In genomic region chr9:70208751-70209150, GRCm38 (mm10) we compare ENCODE assay signal across 7 mouse cellular contexts. TPM values are rescaled to one million over a fixed set of nuclear protein-coding genes. Genes with fewer than 3 reads are reported as not detected.
A peak's percentile ranks its signal among the peaks of the same experiment; 100 is the strongest.
DNase-seq lines count a peak whose midpoint lies in the region; ATAC-seq and TF ChIP-seq lines count a peak whose summit lies in the region.

No protein-coding gene starts in this region.

- no peaks in the 10 kb centered on the region for H3K36me3 ChIP-seq in forebrain, embryonic 16.5 days (ENCODE audit: control insufficient read depth, insufficient read depth)
- no peaks in the 10 kb centered on the region for H3K36me3 ChIP-seq in limb, embryonic 14.5 days (ENCODE audit: control insufficient read depth, insufficient read depth, low read length)

- no peak overlapping the region for H3K27ac ChIP-seq in forebrain, embryonic 16.5 days (ENCODE audit: low read length)
- H3K27ac ChIP-seq in limb, embryonic 14.5 days (replicated peaks; ENCODE audit: low read depth, low read length): no peak overlapping the region
- H3K27ac ChIP-seq in olfactory bulb, adult 2 months (ENCODE audit: insufficient read depth, low read depth, low read length): no peak overlapping the region

- peaks cover 12% of the 10 kb centered on the region for H3K4me1 ChIP-seq in forebrain, embryonic 16.5 days (replicated peaks; ENCODE audit: control insufficient read depth, insufficient read depth, low read length)
- H3K4me1 ChIP-seq in limb, embryonic 14.5 days (ENCODE audit: control insufficient read depth, insufficient read depth, low read length): peaks cover 17% of the 10 kb centered on the region
- H3K4me1 ChIP-seq in olfactory bulb, adult 2 months (ENCODE audit: control insufficient read depth, insufficient read depth, low read length): peaks cover 16% of the 10 kb centered on the region

- H3K9me3 ChIP-seq in forebrain, embryonic 16.5 days (ENCODE audit: control insufficient read depth, low read length): no peaks in the 10 kb centered on the region
- H3K9me3 ChIP-seq in limb, embryonic 14.5 days (ENCODE audit: control insufficient read depth, low read length): no peaks in the 10 kb centered on the region

- no peak for TF ChIP-seq CTCF in olfactory bulb, adult 2 months (IDR thresholded peaks at IDR 0.05; ENCODE audit: insufficient read depth, low read depth, low read length)

- 21% methylated on average over 12 of the region's 12 CpGs for WGBS in forebrain, embryonic 16.5 days
- WGBS in limb, embryonic 14.5 days: 11% methylated on average over 12 of the region's 12 CpGs
- WGBS in olfactory bulb, adult 2 months: 19% methylated on average over 12 of the region's 12 CpGs

- peak overlapping the region; percentile 96 for H3K4me2 ChIP-seq in forebrain, embryonic 16.5 days (ENCODE audit: low read length)
- H3K4me2 ChIP-seq in limb, embryonic 14.5 days (replicated peaks; ENCODE audit: low read depth, low read length, severe bottlenecking): peak overlapping the region; percentile 98

- no peak overlapping the region for H3K9ac ChIP-seq in forebrain, embryonic 16.5 days (replicated peaks; ENCODE audit: low read depth, low read length)
- H3K9ac ChIP-seq in limb, embryonic 14.5 days (ENCODE audit: low read depth, low read length, severe bottlenecking): peak overlapping the region; percentile 74

- peaks cover 5% of the 10 kb centered on the region; the same call in 1 of the 2 replicates for H3K27me3 ChIP-seq in forebrain, embryonic 16.5 days (replicated peaks; ENCODE audit: control insufficient read depth, insufficient read depth, low read length)
- no peaks in the 10 kb centered on the region for H3K27me3 ChIP-seq in limb, embryonic 14.5 days (ENCODE audit: control insufficient read depth, insufficient read depth, low read length)

- no peak for ATAC-seq in forebrain, embryonic 16.5 days
- no peak for ATAC-seq in limb, embryonic 14.5 days (ENCODE audit: low FRiP score, low read depth)
- no peak for ATAC-seq in monocyte, adult 5-6 weeks (replicated peaks; ENCODE audit: insufficient number of reproducible peaks, low FRiP score, low TSS enrichment, poor library complexity, severe bottlenecking)
- ATAC-seq in megakaryocyte progenitor cell, adult 5-6 weeks (replicated peaks; ENCODE audit: poor library complexity): no peak

- peak; percentile 18 for DNase-seq in urinary bladder, postnatal 14 days (ENCODE audit: low spot score)
- no peak for DNase-seq in urinary bladder, postnatal 36 days (ENCODE audit: low spot score in 2 of 2)
- DNase-seq in limb, embryonic 14.5 days (ENCODE audit: low spot score): no peak

- H3K4me3 ChIP-seq in forebrain, embryonic 16.5 days (replicated peaks; ENCODE audit: low read length): peak overlapping the region; percentile 52
- peak overlapping the region; percentile 72 for H3K4me3 ChIP-seq in limb, embryonic 14.5 days (replicated peaks; ENCODE audit: low read length)
- H3K4me3 ChIP-seq in olfactory bulb, adult 2 months (ENCODE audit: insufficient read depth, low read depth, low read length): peak overlapping the region; percentile 68

- no peak for TF ChIP-seq POLR2A in limb, embryonic 14.5 days (IDR thresholded peaks at IDR 0.05; ENCODE audit: borderline replicate concordance, extremely low read depth, insufficient read depth, insufficient read length)
- no peak for TF ChIP-seq POLR2A in olfactory bulb, adult 2 months (IDR thresholded peaks at IDR 0.05; ENCODE audit: insufficient read depth, low read depth, low read length)

RNA-seq across cellular contexts. Expression of gene Myo1e, which starts 1.6 kb away (rescaled TPM):
- 5.8 and 7.2 TPM in 2 replicates for polyA plus RNA-seq in forebrain, embryonic 16.5 days (2015; fragmentation: Nextera tagmentation; extraction: Ambion mirVana)
- 11.0 and 12.1 TPM in 2 replicates for polyA plus RNA-seq in limb, embryonic 14.5 days (2012; rRNA removed)
- 20.4 and 22.9 TPM in 2 replicates for polyA plus RNA-seq in limb, embryonic 14.5 days (2014; fragmentation: Nextera tagmentation; extraction: Ambion mirVana)
- polyA plus RNA-seq in olfactory bulb, adult 2 months (2012; ENCODE audit: insufficient read depth, insufficient read length, low replicate concordance, missing spikeins): not detected in 2 replicates
- 14.9 to 33.2 TPM (median 17.7 TPM) in 3 replicates for total RNA-seq in monocyte, adult 5-6 weeks (2017)
- total RNA-seq in megakaryocyte progenitor cell, adult 5-6 weeks (2015): 0.10 TPM in 1 of 2 replicates, not detected in the other
- total RNA-seq in megakaryocyte progenitor cell, adult 5-6 weeks (2017): 0.03 TPM in 1 of 2 replicates, not detected in the other
